Mouse (Mus musculus) layer of hippocampus, postnatal 14 days (tissue): ENCODE data around the gene Cbfa2t2. TPM values are rescaled to one million over a fixed set of nuclear protein-coding genes. Genes with fewer than 3 reads are reported as not detected.

Source experiments
- DNase-seq, 2 experiments: peaks; one replicate each; pipeline ENCODE4 v3.0.0; 2021 to 2022; ENCODE audit warnings: low spot score in 2 of 2, mixed read lengths in 1 of 2
- long read RNA-seq, 2 experiments: library from polyadenylated mRNA; stranded (forward); transcript quantifications; one replicate each; pipeline ENCODE4 v2.0.0; 2021
- total RNA-seq, 2 experiments: library from RNA; stranded (reverse); gene quantifications; 2 replicates each; pipeline ENCODE4 v1.2.3; 2021

Cbfa2t2 gene
- 10 to 100 TPM; 43.3 to 50.4 TPM for total RNA-seq
- long read RNA-seq, experiment 1, full-length matches to known transcripts, result 4 of 15 reads
- long read RNA-seq, experiment 1, partial matches to known transcripts, result 1 of 15 reads
- long read RNA-seq, experiment 1, other reads (novel, unspliced or antisense), result 10 of 15 reads
- long read RNA-seq, experiment 2, full-length matches to known transcripts, result 5 of 14 reads
- long read RNA-seq, experiment 2, partial matches to known transcripts, result 0 of 14 reads
- long read RNA-seq, experiment 2, other reads (novel, unspliced or antisense), result 9 of 14 reads

DNA sequence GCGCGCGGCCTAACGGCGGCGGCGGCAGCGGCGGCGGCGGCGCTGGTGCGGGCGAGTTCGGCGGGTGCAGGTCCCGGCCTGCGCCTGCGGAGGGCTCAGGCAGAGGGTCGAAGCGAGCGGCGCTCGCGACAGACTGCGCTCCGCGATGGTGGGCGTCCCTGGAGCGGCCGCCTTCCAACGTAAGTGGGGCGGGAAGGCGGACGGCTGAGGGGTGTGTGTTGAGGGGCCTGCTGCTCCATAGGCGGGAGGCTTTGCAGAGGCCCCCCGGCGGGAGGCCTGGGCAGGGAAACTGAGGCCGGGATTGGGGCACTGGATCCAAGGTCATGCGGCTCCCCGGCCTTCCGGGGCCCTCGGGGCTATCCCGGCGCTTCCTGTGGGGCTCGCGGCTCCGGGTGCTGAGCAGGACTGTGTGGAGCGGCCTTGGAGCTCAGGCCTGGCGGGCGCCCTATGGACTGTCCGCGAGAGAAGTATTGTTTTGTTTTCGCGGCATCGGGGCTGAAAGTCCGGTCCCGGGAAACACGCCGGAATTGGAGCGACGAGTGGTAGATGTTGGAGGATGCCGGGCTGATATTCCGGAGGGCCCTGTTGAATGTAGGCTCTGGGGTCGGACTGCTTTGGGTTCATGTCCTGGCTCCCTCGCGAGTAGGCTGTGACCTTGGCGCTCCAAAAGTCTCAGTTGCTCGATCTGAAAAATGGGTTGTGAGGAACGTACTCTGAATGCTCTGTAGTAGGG lies at the start of gene Cbfa2t2:
TSS of gene Cbfa2t2 (plus strand) at position 24 of the 733 bp plus-strand sequence.
- no peak for DNase-seq

- peak in 1 of 2 experiments; percentile 65 for DNase-seq
These were observed 45.9 kb upstream of the Cbfa2t2 start for GRCm38 (mm10) chr2:154390180-154390964.

- no peak for DNase-seq
These were observed 41.7 kb upstream of the Cbfa2t2 start for GRCm38 (mm10) chr2:154394602-154395001.

- no peak for DNase-seq
These were observed 39.8 kb upstream of the Cbfa2t2 start for GRCm38 (mm10) chr2:154396529-154396928.

DNA sequence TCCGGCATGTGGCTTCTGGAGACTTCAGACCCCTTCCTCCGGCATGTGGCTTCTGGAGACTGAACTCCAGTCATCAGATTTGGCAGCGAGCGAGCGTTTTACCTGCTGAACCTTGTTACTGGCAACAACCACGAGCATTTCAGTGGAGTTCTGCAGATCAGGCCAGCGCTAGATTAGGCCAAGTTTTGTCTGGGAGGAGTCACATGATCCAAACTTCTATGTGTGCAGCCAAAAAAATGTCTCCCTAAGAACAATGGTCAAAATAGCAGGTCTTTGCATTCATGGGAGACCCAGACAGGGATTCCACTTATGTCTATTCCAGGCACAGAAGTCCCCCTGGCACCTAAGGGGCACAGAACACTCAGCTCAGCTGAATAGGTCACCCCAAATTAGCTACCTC lies 38.0 kb upstream of the Cbfa2t2 start:
- no peak for DNase-seq

- DNase-seq, result peak in 1 of 2 experiments; percentile 76
These were observed 37.0 kb upstream of the Cbfa2t2 start for GRCm38 (mm10) chr2:154399325-154399724.

DNA sequence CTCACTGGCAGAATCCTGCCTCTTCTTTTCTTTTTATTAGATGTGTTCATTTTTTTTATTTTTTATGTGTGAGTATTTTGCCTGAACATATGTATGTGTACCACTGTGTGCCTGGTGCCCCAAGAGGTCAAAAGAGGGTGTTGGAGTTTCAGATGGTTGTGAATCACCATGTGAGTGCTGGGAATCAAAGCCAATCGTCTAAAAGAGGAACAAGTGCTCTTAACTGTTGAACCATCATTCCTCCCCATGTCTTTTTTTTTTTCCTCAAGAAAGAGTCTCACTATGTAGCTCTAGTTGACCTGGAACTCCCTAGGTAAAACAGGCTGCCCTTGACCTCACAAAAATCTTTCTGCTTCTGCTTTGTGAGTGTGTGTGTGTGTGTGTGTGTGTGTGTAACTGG lies 34.3 kb upstream of the Cbfa2t2 start:
- no peak for DNase-seq

DNA sequence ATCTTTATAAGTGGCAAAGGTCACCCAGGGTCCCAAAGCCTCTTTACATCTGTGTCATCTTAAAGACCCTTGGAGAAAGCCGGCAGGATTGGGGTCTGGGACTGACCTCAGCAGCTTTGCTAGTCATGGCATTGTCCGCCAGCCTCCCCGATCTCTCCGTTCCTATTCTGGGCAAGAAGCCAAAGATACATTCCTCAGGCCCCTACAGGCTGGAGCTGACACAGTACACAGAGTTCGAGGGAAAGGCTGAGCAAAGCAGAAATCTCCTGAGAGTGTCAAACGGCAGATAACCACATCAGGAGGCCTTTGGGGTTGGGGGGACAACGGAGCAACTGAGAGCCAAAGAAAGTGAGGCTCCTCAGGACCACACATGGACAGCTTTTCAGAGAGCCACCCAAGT lies 33.5 kb upstream of the Cbfa2t2 start:
- no peak for DNase-seq

DNA sequence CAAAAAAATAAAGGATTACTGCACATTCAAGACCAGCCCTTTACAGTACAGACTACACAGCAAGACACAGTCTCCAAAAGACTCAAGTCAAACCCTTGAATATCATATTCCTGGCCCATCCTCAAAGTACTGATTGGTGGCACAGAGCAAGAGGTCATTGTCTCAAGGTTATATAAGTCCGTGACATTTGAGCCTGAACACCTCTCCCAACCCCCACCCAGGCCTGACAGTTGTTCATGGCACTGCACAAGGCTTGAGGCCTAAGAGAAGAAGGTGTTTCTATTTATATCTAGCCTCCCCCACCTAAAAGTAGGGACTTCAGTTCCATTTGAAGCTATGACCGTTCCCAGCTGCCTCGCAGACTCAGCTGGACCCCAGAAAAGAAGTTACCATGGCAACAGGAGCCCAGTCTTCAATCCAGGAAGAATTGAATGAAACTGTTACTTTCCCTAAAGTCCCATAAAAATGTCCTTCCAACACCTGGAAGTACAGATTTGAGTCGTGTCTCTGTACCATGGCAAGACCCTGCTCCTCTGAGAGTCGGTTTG lies 30.8 kb upstream of the Cbfa2t2 start:
- DNase-seq, result no peak

GRCm38 (mm10) chr2:154407063-154407642 lies 29.1 kb upstream of the Cbfa2t2 start:
- DNase-seq, result no peak

DNA sequence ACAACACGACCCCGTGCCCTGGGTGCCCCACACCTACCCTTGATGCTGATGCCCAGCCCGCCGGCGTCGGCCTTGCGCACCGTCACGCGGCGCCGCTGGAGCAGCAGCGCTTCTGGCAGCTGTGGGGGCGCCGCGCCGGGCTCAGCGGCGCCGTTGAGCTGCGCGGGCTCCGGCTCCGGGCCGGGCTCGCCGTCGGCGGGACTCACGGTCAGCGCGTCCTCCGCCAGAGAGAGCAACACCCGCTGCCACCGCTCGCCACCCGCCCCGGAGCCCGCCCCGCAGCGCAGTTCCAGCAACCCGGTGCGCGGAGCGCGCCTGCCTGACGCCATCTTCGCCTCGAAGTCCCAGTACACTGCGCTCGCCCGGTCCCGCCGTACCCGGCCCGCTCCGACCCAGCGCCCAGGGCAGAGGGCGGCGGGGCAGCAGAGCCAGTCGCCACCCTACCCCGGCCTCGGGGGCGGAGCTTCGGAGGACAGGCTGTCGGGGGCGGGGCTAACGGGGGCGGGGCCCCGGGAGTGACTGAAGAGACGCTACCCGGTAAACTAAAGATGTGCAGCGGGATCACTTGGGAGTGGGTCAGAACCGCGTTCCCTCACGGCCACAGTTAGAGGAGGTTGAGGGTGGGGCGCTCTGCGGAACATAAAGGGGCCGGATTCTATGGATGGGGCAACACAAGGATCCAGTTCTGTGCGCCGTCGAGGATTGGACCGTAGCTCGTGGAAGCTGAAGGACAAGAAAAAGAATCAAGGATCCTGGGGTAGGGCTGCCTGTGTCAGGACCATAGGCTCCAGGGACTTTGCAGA lies 28.4 kb upstream of the Cbfa2t2 start, which contains the start of gene Snta1:
TSS of gene Snta1 (minus strand) at position 457 of the 803 bp plus-strand sequence.
- peak; percentile 77 to 79 for DNase-seq

- DNase-seq, result peak in 1 of 2 experiments; percentile 69
These were observed 25.9 kb upstream of the Cbfa2t2 start for GRCm38 (mm10) chr2:154410355-154410754.

DNA sequence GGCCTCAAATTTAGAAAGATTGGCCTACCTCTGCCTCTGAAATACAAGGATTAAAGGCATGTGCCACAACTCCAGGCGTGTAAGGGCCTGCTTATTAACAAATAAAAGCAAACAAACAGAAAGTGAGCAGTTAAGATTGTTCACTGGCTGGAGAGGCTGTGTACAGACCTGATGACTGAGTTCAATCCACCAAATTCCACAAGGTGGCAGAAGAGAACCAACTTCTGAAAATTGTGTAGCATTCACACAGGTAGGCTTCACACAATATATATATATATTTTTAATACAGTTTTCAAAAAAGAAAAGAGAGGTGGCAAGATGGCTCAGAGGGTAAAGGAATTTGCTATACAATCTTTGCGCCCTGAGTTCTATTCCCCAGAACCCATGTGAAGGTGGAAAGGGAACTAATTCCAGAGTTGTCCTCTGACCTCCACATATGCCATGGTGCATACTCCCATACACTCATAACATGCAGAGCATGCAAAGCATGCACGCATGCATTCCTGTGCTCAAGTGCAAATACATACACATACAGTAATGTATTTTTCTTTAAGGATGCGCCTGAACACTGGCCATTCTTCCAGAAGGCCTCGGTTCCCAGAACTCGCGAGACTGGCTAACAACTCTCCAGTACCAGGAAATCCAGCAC lies 24.1 kb upstream of the Cbfa2t2 start:
- DNase-seq, result peak in 1 of 2 experiments; percentile 78

DNA sequence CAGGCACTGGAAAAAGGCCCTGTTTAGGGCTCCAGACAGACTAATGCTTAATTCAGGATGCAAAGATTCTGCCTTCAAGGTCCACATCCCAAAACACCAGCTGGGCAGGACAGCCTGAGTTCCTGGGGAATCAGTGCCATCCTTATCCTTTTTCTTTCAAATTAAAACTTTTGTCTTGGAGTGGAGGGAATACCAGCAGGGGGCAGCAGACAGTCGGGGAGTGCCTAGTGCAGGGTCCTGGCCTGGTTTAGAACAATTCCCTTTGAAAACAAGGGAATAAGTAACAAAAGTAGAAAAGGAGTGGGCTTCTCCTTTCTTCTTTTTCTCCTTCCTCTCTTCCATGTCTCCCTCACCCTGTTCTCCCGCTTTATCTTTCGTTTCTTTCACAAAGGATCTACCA lies 19.2 kb upstream of the Cbfa2t2 start:
- DNase-seq, result peak; percentile 67 to 79

GRCm38 (mm10) chr2:154418001-154418400 lies 18.3 kb upstream of the Cbfa2t2 start:
- no peak for DNase-seq

DNA sequence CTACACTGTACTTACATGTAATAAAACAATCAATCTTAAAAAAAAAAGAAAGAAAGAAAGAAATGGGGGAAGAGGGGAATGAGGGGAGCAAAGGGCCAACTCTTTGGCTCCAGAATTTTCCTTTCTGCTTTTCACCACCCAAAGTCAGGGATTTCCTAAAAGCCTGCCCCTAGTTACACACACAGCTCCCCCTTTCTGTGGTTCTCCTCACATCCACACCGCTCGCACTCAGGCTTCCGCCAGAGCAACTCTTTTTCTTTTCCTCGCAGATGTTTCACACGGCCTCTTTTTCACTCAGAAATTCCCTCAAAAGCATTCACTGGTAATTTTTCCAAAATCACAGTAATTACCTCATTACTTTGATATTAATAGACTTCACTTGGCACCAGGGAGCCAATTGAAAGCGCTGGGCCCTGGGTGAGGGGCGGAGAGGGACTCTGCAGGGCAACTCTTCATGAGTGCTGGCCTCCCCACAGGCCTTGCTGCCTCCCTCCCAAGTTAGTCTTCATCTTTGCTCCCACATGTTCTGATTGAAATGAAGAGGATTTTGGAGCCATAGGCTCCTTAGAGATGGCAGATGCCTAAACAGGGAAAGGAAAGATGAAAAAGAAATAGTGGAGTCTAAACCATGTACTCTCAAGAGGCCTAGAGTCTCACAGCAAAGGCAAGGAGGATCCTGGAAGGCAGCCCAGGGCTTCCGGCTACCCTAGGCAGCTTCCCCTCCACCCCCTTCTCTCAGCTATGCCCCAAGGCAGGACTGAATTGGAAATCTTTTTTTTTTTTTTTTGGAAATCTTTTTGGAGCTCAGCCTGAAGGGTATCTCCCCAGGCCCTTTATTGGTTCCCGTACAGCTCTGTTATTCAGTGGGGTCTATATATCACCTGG lies 16.4 kb upstream of the Cbfa2t2 start:
- DNase-seq, result no peak

DNA sequence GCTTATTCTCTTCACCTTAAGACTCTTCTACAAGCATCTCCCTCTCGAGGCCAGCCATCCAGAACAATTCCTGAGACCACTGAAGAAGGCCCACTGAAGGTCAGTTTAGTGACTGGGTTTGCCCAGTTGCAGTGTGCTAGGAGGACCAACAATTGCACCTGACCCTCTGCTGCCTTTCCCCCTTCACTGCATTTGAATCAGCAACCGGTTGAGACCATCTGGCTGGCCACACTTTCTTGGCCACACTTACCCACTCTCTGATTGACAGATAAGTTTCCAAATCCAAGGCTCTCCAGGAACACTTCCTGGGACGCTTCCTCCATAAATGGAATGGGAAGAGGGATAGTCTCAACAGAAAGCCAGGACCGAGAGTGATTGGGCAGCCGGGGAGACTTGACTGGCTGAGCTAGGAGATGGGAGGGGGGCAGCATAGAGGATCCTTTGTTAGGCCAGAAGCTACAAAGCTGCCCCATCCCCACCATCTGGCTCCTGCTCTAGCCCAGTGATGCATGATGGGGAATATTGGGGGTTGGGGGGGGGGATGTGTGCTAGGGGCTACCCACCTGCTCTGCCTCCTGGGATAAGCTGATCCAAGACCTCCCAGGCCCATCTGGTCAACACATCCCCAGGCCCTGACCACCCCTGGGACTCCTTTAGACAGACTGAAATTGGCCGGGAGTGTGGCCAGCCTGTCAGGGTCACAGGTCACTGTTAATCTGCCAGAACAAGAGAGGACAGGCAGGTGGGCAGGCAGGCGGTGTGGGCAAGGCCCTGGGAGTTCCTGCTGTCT lies 15.1 kb upstream of the Cbfa2t2 start:
- peak in 1 of 2 experiments; percentile 51 for DNase-seq

GRCm38 (mm10) chr2:154422181-154422580 lies 14.1 kb upstream of the Cbfa2t2 start:
- no peak for DNase-seq
